Mouse (Mus musculus): ENCODE results near the gene Golga3.
A peak's percentile ranks its signal among the peaks of the same experiment; 100 is the strongest.

Golga3 gene

GRCm38 (mm10) chr5:110176362-110177020, at the start of gene Golga3:
TSS of gene Golga3 (plus strand) at chr5:110176701.
- DNase-seq (ENCODE audit: low read depth) = peak; percentile 89

- peak; percentile 97 for DNase-seq (ENCODE audit: low read depth)
These were observed 41.0 kb upstream of the Golga3 start, which contains the start of gene Chfr for GRCm38 (mm10) chr5:110135293-110136086. TSS of gene Chfr (plus strand) at chr5:110135842.

GRCm38 (mm10) chr5:110136087-110136464, 40.4 kb upstream of the Golga3 start:
- DNase-seq (ENCODE audit: low read depth) = no peak

- no peak for DNase-seq (ENCODE audit: low read depth)
These were observed 38.7 kb upstream of the Golga3 start for GRCm38 (mm10) chr5:110137816-110138215.

- no peak for DNase-seq (ENCODE audit: low read depth)
These were observed 37.2 kb upstream of the Golga3 start for GRCm38 (mm10) chr5:110139325-110139724.

- DNase-seq (ENCODE audit: low read depth) = no peak
These were observed 36.1 kb upstream of the Golga3 start for GRCm38 (mm10) chr5:110140424-110140823.

GRCm38 (mm10) chr5:110142309-110142708, 34.2 kb upstream of the Golga3 start:
- no peak for DNase-seq (ENCODE audit: low read depth)

- DNase-seq (ENCODE audit: low read depth) = no peak
These were observed 33.5 kb upstream of the Golga3 start for GRCm38 (mm10) chr5:110143007-110143406.

- no peak for DNase-seq (ENCODE audit: low read depth)
These were observed 7.1 kb upstream of the Golga3 start for GRCm38 (mm10) chr5:110169374-110169773.

- DNase-seq (ENCODE audit: low read depth) = no peak
These were observed 520 bp downstream of the Golga3 start for GRCm38 (mm10) chr5:110177021-110177420.

- no peak for DNase-seq (ENCODE audit: low read depth)
These were observed 2.1 kb downstream of the Golga3 start for GRCm38 (mm10) chr5:110178628-110179027.

GRCm38 (mm10) chr5:110181716-110182115, 5.2 kb downstream of the Golga3 start:
- DNase-seq (ENCODE audit: low read depth) = no peak

GRCm38 (mm10) chr5:110203164-110203895, 26.8 kb downstream of the Golga3 start:
- DNase-seq (ENCODE audit: low read depth) = no peak

- DNase-seq (ENCODE audit: low read depth) = no peak
These were observed 28.3 kb downstream of the Golga3 start for GRCm38 (mm10) chr5:110204777-110205176.

- DNase-seq (ENCODE audit: low read depth) = no peak
These were observed 34.8 kb downstream of the Golga3 start for GRCm38 (mm10) chr5:110211312-110211711.

GRCm38 (mm10) chr5:110216780-110217179, 40.3 kb downstream of the Golga3 start:
- no peak for DNase-seq (ENCODE audit: low read depth)

GRCm38 (mm10) chr5:110220331-110220730, 43.8 kb downstream of the Golga3 start:
- DNase-seq (ENCODE audit: low read depth) = no peak

- no peak for DNase-seq (ENCODE audit: low read depth)
These were observed 46.3 kb downstream of the Golga3 start for GRCm38 (mm10) chr5:110222757-110223156.

GRCm38 (mm10) chr5:110225056-110225455, 48.6 kb downstream of the Golga3 start:
- no peak for DNase-seq (ENCODE audit: low read depth)

GRCm38 (mm10) chr5:110227336-110227883, 50.9 kb downstream of the Golga3 start:
- no peak for DNase-seq (ENCODE audit: low read depth)

GRCm38 (mm10) chr5:110230401-110230779, 53.9 kb downstream of the Golga3 start:
- peak; percentile 37 for DNase-seq (ENCODE audit: low read depth)

- peak; percentile 92 for DNase-seq (ENCODE audit: low read depth)
These were observed 54.4 kb downstream of the Golga3 start, which contains the start of gene Ankle2 for GRCm38 (mm10) chr5:110230780-110231461. TSS of gene Ankle2 (plus strand) at chr5:110231004.

All from c-Kit-positive CD71-positive TER-119-negative erythroid progenitor cells, embryonic 14.5 days (primary cell).